Mouse (Mus musculus) stomach, postnatal 0 days (tissue): ENCODE data around the gene Kremen2. TPM values are rescaled to one million over a fixed set of nuclear protein-coding genes. Genes with fewer than 3 reads are reported as not detected.
A peak's percentile ranks its signal among the peaks of the same experiment; 100 is the strongest.
"Not testable (repeated sequence)": the region's sequence is repeated elsewhere in the genome, so short reads cannot be mapped to it uniquely, and the experiment has no call there.

ENCODE experiments used
- ATAC-seq: fragments of 200-750 bp; cut with Nextera tagmentation; 2 replicates; pipeline ENCODE4 v1.8.0; 2017; ENCODE audit not compliant: low FRiP score, low TSS enrichment
- DNase-seq: peaks from one replicate; pipeline ENCODE4 v3.0.0-alpha.2; 2016; ENCODE audit warnings: low spot score
- H3K27ac ChIP-seq: fragments of 300-500 bp; sonication (generic); replicated peaks from 2 replicates; pipeline ENCODE4 v1.5.1; 2014; ENCODE audit warnings: mild to moderate bottlenecking, control low read depth
- H3K27me3 ChIP-seq: fragments of 300-500 bp; sonication (generic); 2 replicates; pipeline ENCODE4 v1.6.1; 2014; ENCODE audit warnings: low read length; ENCODE audit not compliant: control insufficient read depth, insufficient read depth
- H3K36me3 ChIP-seq: fragments of 300-500 bp; sonication (generic); 2 replicates; pipeline ENCODE4 v1.6.1; 2014; ENCODE audit warnings: low read length, mixed read lengths; ENCODE audit not compliant: control insufficient read depth, insufficient read depth
- H3K4me1 ChIP-seq: fragments of 300-500 bp; sonication (generic); replicated peaks from 2 replicates; pipeline ENCODE4 v1.6.1; 2014; ENCODE audit warnings: antibody characterized with exemption; ENCODE audit not compliant: control insufficient read depth, insufficient read depth
- H3K4me2 ChIP-seq: fragments of 300-500 bp; sonication (generic); replicated peaks from 2 replicates; pipeline ENCODE4 v1.6.1; 2014; ENCODE audit warnings: low read depth, mild to moderate bottlenecking, control low read depth, moderate library complexity
- H3K4me3 ChIP-seq: fragments of 300-500 bp; sonication (generic); 2 replicates; pipeline ENCODE4 v1.5.1; 2014; ENCODE audit warnings: low read depth, low read length, control low read depth
- H3K9ac ChIP-seq: fragments of 300-500 bp; sonication (generic); 2 replicates; pipeline ENCODE4 v1.6.1; 2014; ENCODE audit warnings: mild to moderate bottlenecking, low read length, control low read depth, mixed read lengths
- H3K9me3 ChIP-seq: fragments of 300-500 bp; sonication (generic); 2 replicates; pipeline ENCODE4 v1.6.1; 2016; ENCODE audit warnings: low read length; ENCODE audit not compliant: control insufficient read depth
- CTCF ChIP-seq: IDR thresholded peaks from 2 replicates; pipeline ENCODE4 v1.5.1; 2016; ENCODE audit warnings: antibody characterized with exemption, low read depth, mild to moderate bottlenecking, moderate library complexity
- EP300 ChIP-seq: optimal IDR thresholded peaks from 2 replicates; pipeline ENCODE3; 2016; ENCODE audit warnings: antibody characterized with exemption
- WGBS: fragments of 180-500 bp; shearing (Covaris S2); extraction: QIAGEN DNeasy Blood & Tissue Kit; methylation state at CpG from one replicate; pipeline ENCODE4 v1.1.7; 2014; 5-methylcytosine and 5-hydroxymethylcytosine counted together
- polyA plus RNA-seq: library from polyadenylated mRNA; unstranded; fragments of >200 nt; fragmentation: Nextera tagmentation; extraction: Ambion mirVana; gene quantifications from 2 replicates; pipeline ENCODE4 v1.2.1, GENCODE M21; 2015

Gene Kremen2
- polyA plus RNA-seq, 1 experiment from 2014 or later = 2.7 TPM

GRCm38 (mm10) chr17:23776216-23776615, 30.6 kb upstream of the Kremen2 start:
- H3K9me3 ChIP-seq = no peaks in the 10 kb centered on the region
- WGBS = 76% methylated on average over 10 of the region's 10 CpGs
- H3K27ac ChIP-seq = no peak overlapping the region
- H3K4me3 ChIP-seq = no peak overlapping the region
- ATAC-seq (no peak), DNase-seq (no peak)
- no peak overlapping the region for H3K9ac ChIP-seq
- no peaks in the 10 kb centered on the region for H3K36me3 ChIP-seq
- no peak for TF ChIP-seq CTCF
- no peak for TF ChIP-seq EP300
- no peaks in the 10 kb centered on the region for H3K4me1 ChIP-seq
- H3K27me3 ChIP-seq = no peaks in the 10 kb centered on the region
- H3K4me2 ChIP-seq = no peak overlapping the region

GRCm38 (mm10) chr17:23774090-23774489, 28.5 kb upstream of the Kremen2 start:
- no peaks in the 10 kb centered on the region for H3K27me3 ChIP-seq
- H3K4me3 ChIP-seq = no peak overlapping the region
- DNase-seq (peak; percentile 86), ATAC-seq (peak; percentile 62)
- H3K27ac ChIP-seq = no peak overlapping the region
- 3% methylated on average over 12 of the region's 12 CpGs for WGBS
- no peak overlapping the region for H3K9ac ChIP-seq
- H3K9me3 ChIP-seq = no peaks in the 10 kb centered on the region
- H3K36me3 ChIP-seq = no peaks in the 10 kb centered on the region
- TF ChIP-seq CTCF (peak; percentile 89), EP300 (no peak)
- no peaks in the 10 kb centered on the region for H3K4me1 ChIP-seq
- H3K4me2 ChIP-seq = no peak overlapping the region

- no peaks in the 10 kb centered on the region for H3K9me3 ChIP-seq
- H3K27ac ChIP-seq = no peak overlapping the region
- TF ChIP-seq EP300 (no peak), CTCF (no peak)
- DNase-seq = no peak
- WGBS = 65% methylated on average over 6 of the region's 6 CpGs
- no peak overlapping the region for H3K4me2 ChIP-seq
- H3K4me1 ChIP-seq = no peaks in the 10 kb centered on the region
- H3K9ac ChIP-seq = no peak overlapping the region
- H3K36me3 ChIP-seq = peaks cover under 1% of the 10 kb centered on the region; the same call in 1 of the 2 replicates
- no peaks in the 10 kb centered on the region for H3K27me3 ChIP-seq
- ATAC-seq = no peak
- no peak overlapping the region for H3K4me3 ChIP-seq
Observed at GRCm38 (mm10) chr17:23773676-23774075, 28.0 kb upstream of the Kremen2 start.

GRCm38 (mm10) chr17:23772219-23772556, 26.6 kb upstream of the Kremen2 start:
- not testable (repeated sequence) for ATAC-seq, H3K27me3 ChIP-seq, H3K36me3 ChIP-seq, H3K4me2 ChIP-seq, H3K9me3 ChIP-seq, H3K4me1 ChIP-seq, H3K9ac ChIP-seq, H3K4me3 ChIP-seq, H3K27ac ChIP-seq, DNase-seq
- 61% methylated on average over 2 of the region's 2 CpGs for whole genome bisulfite sequencing

DNA sequence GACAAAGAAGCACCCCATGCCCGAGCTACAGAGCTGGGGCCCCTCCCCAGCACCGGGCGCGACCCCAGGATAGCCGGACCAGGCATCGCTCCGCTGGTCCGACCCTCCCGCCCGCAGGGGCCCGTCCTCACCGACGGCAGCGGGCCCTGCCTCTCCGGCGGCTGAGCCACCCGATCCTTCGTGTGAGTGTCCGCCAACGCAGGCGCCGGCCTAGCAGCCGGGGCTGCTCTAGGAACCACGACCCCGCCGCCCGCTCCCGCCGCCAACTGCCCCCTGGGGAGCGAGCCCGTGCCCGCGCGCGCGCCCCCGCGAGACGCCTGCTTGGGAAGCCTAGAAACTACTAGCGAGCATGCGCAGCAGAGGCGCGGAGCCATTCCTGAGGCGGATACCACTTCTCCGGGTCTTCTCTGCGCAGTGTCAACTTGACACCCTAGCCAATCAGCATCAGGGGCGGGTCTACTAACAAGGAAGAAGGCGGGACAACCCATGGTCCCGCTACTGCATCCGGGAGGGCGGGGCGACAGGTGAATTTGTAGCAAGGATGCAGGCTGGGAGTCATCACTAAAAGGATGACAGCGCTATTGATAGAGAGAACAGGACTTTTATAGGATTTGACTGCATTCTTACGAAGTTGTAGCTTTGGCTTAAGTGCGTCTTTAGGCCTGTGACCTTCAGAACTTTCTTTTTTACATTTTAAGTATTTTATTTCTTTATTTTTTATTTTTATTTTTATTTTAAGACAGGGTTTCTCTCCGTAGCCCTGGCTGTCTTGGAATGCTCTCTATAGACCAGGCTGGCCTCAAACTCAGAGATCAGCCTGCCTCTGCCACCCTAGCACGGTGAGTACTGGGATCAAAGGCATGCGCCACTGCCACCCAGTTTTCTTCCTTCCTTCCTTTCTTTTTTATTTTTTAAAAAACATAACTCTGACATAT, 25.9 kb upstream of the Kremen2 start, which contains the start of gene Flywch1:
Flywch1 (minus strand) TSS at position 319 of the 935 bp plus-strand sequence.
- peak within 1 kb of the TSS; percentile 83 for H3K9ac ChIP-seq
- H3K27ac ChIP-seq = peak within 1 kb of the TSS; percentile 72
- DNase-seq (peak; percentile 97), ATAC-seq (peak; percentile 98)
- H3K36me3 ChIP-seq = peaks cover 2% of the 10 kb centered on the region; the same call in 1 of the 2 replicates
- 3% methylated on average over 53 of the region's 58 CpGs for WGBS
- TF ChIP-seq EP300 (no peak), CTCF (no peak; the same call in 1 of the 2 replicates)
- H3K4me3 ChIP-seq = peak within 1 kb of the TSS; percentile 66
- peak within 1 kb of the TSS; percentile 80 for H3K4me2 ChIP-seq
- no peaks in the 10 kb centered on the region for H3K4me1 ChIP-seq
- no peaks in the 10 kb centered on the region for H3K9me3 ChIP-seq
- no peaks in the 10 kb centered on the region for H3K27me3 ChIP-seq

GRCm38 (mm10) chr17:23770896-23771283, 25.3 kb upstream of the Kremen2 start:
- DNase-seq (no peak), ATAC-seq (no peak)
- Histone ChIP-seq H3K9ac (peak overlapping the region; percentile 83), H3K4me2 (peak overlapping the region; percentile 80), H3K4me3 (peak overlapping the region; percentile 66), H3K9me3 (no peaks in the 10 kb centered on the region), H3K27me3 (no peaks in the 10 kb centered on the region), H3K4me1 (no peaks in the 10 kb centered on the region), H3K27ac (peak overlapping the region; percentile 72), H3K36me3 (peaks cover 2% of the 10 kb centered on the region; the same call in 1 of the 2 replicates)
- TF ChIP-seq CTCF = no peak
- no peak for TF ChIP-seq EP300
- WGBS = 2% methylated on average over 19 of the region's 19 CpGs
